Mouse (Mus musculus): ENCODE results near the gene Ccdc113. TPM values are rescaled to one million over a fixed set of nuclear protein-coding genes. Genes with fewer than 3 reads are reported as not detected.

The Ccdc113 gene
- total and polyA plus RNA-seq, 3 experiments, result not detected

DNA sequence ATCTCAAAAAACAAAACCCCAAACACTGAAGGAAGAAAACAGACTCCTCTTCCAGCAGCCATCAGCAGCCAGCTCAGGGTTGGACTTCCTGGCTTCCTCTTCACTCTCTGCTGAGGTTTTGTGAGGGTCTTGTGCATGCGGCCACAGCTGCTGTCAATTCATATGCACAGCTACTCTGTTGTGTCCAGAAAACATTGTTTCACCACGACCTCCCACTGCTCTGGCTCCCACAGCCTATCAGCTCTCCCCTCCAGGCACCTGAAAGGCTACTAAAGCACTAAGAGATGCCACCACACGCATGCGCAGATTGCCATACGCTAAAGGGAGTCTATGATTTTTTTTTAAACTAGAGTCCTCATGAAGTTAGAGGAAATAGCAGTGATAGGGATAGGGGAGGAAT, 29.1 kb upstream of the Ccdc113 start:
- no peaks in the 10 kb centered on the region for H3K4me1 ChIP-seq (ENCODE audit: control insufficient read depth in 1 of 2, insufficient read depth in 2 of 2, low read length in 2 of 2)
- DNase-seq (ENCODE audit: low read depth, low spot score), result no peak
- H3K9me3 ChIP-seq (replicated peaks; ENCODE audit: insufficient read depth, low read length), result no peaks in the 10 kb centered on the region
- H3K27ac ChIP-seq (ENCODE audit: control insufficient read depth, low read depth, low read length), result no peak overlapping the region
- no peaks in the 10 kb centered on the region for H3K36me3 ChIP-seq (ENCODE audit: control insufficient read depth in 1 of 2, insufficient read depth in 2 of 2, low read length in 2 of 2)
- H3K27me3 ChIP-seq (ENCODE audit: control insufficient read depth in 1 of 2, insufficient read depth in 2 of 2, low read length in 2 of 2), result peaks cover 0 to 4% of the 10 kb centered on the region in 2 experiments; a peak in 2 of 4 replicates
- H3K79me2 ChIP-seq (ENCODE audit: control insufficient read depth, insufficient read depth, low read length, poor library complexity), result no peaks in the 10 kb centered on the region
- TF ChIP-seq KAT2A (conservative IDR thresholded peaks at IDR 0.05; ENCODE audit: low read depth, low read length) (no peak), RCOR1 (IDR thresholded peaks at IDR 0.05; ENCODE audit: low read depth, low read length) (no peak)
- H3K4me3 ChIP-seq (ENCODE audit: control insufficient read depth in 1 of 2, insufficient read depth in 1 of 2, low read depth in 2 of 2, low read length in 2 of 2), result no peak overlapping the region
- no peak overlapping the region for H3K9ac ChIP-seq (ENCODE audit: control insufficient read depth, low read depth, low read length, poor library complexity, severe bottlenecking)

DNA sequence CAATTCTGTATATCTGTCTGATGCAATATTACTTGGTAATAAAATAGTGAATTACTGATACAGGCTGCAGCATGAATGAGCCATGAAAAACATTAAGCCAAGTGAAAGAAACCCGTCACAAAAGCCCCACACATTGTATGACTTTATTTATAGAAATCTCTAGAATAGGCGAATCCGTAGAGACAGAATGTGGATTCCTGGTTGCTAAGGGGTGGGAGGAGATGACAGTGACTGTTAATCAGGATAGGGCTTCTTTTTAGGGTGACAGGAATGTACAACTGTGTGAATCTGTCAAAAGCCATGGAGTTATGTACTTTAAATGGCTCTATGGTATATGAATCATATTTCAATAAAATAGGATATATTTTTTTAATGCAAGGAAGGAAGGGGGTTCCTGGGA, 28.3 kb upstream of the Ccdc113 start:
- no peak for DNase-seq (ENCODE audit: low read depth, low spot score)

DNA sequence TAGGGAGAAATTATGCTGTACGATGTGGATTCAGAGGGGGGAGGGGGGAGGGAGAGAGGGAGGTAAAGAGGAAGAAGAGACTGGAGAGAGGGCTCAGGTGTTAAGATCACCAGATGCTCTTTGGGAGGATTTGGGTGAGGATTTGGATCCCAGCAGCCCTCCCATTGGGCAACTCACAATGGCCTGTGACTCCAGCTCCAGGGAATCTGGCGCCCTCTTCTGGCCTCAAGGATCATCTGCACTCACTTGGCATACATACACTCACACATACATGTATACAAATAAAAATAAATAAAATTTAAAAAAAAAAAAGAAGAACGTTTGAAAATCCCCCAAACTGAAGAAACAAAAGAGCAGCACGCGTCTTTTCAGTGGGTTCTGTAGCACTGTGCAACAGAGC, 27.6 kb upstream of the Ccdc113 start:
- no peak overlapping the region for H3K4me3 ChIP-seq (ENCODE audit: control insufficient read depth in 1 of 2, insufficient read depth in 1 of 2, low read depth in 2 of 2, low read length in 2 of 2)
- peak; percentile 19 to 32 (median 23); a peak in 4 of 6 replicates for TF ChIP-seq CTCF (IDR thresholded peaks at IDR 0.05 in 2 of 3, conservative IDR thresholded peaks at IDR 0.05 in 1 of 3; ENCODE audit: control insufficient read depth in 1 of 3, insufficient read depth in 1 of 3, low read depth in 2 of 3, low read length in 3 of 3, poor library complexity in 1 of 3, severe bottlenecking in 1 of 3)
- TF ChIP-seq RAD21 (IDR thresholded peaks at IDR 0.05; ENCODE audit: low read depth, low read length), result peak; percentile 22
- TF ChIP-seq MYB (IDR thresholded peaks at IDR 0.05; ENCODE audit: low read depth, low read length), result no peak
- TF ChIP-seq ETS1 (IDR thresholded peaks at IDR 0.05; ENCODE audit: low read depth, low read length), result no peak
- peak; percentile 16; the same call in 1 of the 2 replicates for TF ChIP-seq ZC3H11A (IDR thresholded peaks at IDR 0.05; ENCODE audit: low read depth, low read length)
- H3K9ac ChIP-seq (ENCODE audit: control insufficient read depth, low read depth, low read length, poor library complexity, severe bottlenecking), result no peak overlapping the region
- H3K36me3 ChIP-seq (ENCODE audit: control insufficient read depth in 1 of 2, insufficient read depth in 2 of 2, low read length in 2 of 2), result no peaks in the 10 kb centered on the region
- no peak for DNase-seq (ENCODE audit: low read depth, low spot score)
- H3K27ac ChIP-seq (ENCODE audit: control insufficient read depth, low read depth, low read length), result no peak overlapping the region
- H3K4me1 ChIP-seq (ENCODE audit: control insufficient read depth in 1 of 2, insufficient read depth in 2 of 2, low read length in 2 of 2), result no peaks in the 10 kb centered on the region
- H3K27me3 ChIP-seq (ENCODE audit: control insufficient read depth in 1 of 2, insufficient read depth in 2 of 2, low read length in 2 of 2), result peaks cover 0 to 4% of the 10 kb centered on the region in 2 experiments; a peak in 3 of 4 replicates
- H3K9me3 ChIP-seq (replicated peaks; ENCODE audit: insufficient read depth, low read length), result no peaks in the 10 kb centered on the region
- H3K79me2 ChIP-seq (ENCODE audit: control insufficient read depth, insufficient read depth, low read length, poor library complexity), result no peaks in the 10 kb centered on the region

More for the DNA sequence above, 28.3 kb upstream of the Ccdc113 start:
- H3K9ac ChIP-seq (ENCODE audit: control insufficient read depth, low read depth, low read length, poor library complexity, severe bottlenecking), result no peak overlapping the region
- H3K79me2 ChIP-seq (ENCODE audit: control insufficient read depth, insufficient read depth, low read length, poor library complexity), result no peaks in the 10 kb centered on the region
- TF ChIP-seq MAX (IDR thresholded peaks at IDR 0.05; ENCODE audit: low read length) (no peak), CHD2 (IDR thresholded peaks at IDR 0.05; ENCODE audit: low read length) (no peak), ZKSCAN1 (IDR thresholded peaks at IDR 0.05; ENCODE audit: low read depth, low read length) (no peak), GATA1 (IDR thresholded peaks at IDR 0.05; ENCODE audit: low read depth, low read length) (no peak), EP300 (IDR thresholded peaks at IDR 0.05; ENCODE audit: low read depth in 1 of 2, low read length in 2 of 2) (no peak), MAZ (IDR thresholded peaks at IDR 0.05; ENCODE audit: low read depth, low read length) (no peak)
- H3K36me3 ChIP-seq (ENCODE audit: control insufficient read depth in 1 of 2, insufficient read depth in 2 of 2, low read length in 2 of 2), result no peaks in the 10 kb centered on the region
- no peak overlapping the region for H3K27ac ChIP-seq (ENCODE audit: control insufficient read depth, low read depth, low read length)
- H3K4me1 ChIP-seq (ENCODE audit: control insufficient read depth in 1 of 2, insufficient read depth in 2 of 2, low read length in 2 of 2), result no peaks in the 10 kb centered on the region
- peaks cover 0 to 4% of the 10 kb centered on the region in 2 experiments; a peak in 3 of 4 replicates for H3K27me3 ChIP-seq (ENCODE audit: control insufficient read depth in 1 of 2, insufficient read depth in 2 of 2, low read length in 2 of 2)
- H3K9me3 ChIP-seq (replicated peaks; ENCODE audit: insufficient read depth, low read length), result no peaks in the 10 kb centered on the region
- no peak overlapping the region for H3K4me3 ChIP-seq (ENCODE audit: control insufficient read depth in 1 of 2, insufficient read depth in 1 of 2, low read depth in 2 of 2, low read length in 2 of 2)
